Mouse (Mus musculus) brain, embryonic 14.5 days (tissue): ENCODE results near the gene 2310022A10Rik.

Source experiments
- CTCF ChIP-seq: fragments of 200-500 bp; IDR thresholded peaks from 2 replicates; pipeline ENCODE4 v1.5.1; 2012; ENCODE audit warnings: inconsistent platforms, mild to moderate bottlenecking, moderate library complexity, borderline replicate concordance; ENCODE audit not compliant: insufficient read depth, insufficient read length; ENCODE audit errors: extremely low read depth
- POLR2A ChIP-seq: fragments of 200-500 bp; IDR thresholded peaks from 2 replicates; pipeline ENCODE4 v1.6.1; 2012; ENCODE audit warnings: mild to moderate bottlenecking, inconsistent platforms, borderline replicate concordance; ENCODE audit not compliant: poor library complexity, insufficient read depth, insufficient read length, severe bottlenecking; ENCODE audit errors: extremely low read depth

DNA sequence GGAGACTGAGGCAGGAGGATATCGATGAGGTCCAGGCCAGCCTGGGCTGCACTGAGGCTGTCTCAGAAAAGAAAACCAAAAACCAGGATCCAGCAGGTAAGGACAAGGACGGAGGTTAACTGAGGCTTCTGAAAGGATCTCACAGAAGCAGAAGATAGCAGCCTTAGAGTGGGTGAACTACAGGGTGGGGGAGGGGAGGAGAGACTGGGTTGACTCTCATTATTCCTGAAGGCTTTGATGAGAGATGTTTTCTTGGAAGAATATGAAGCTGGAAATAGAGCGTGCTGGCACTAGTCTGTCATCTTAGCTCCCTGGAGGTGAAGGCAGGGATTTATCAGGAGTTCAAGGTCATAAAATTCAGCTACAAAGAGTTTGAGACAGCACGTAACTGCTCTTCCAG is 9.2 kb upstream of the 2310022A10Rik start:
- no peak for TF ChIP-seq POLR2A
- TF ChIP-seq CTCF: no peak
